Mouse (Mus musculus) activated CD4-positive, CD25-positive, alpha-beta regulatory T cell, adult 4 months (primary cell): ENCODE data around the gene Trim46. TPM values are rescaled to one million over a fixed set of nuclear protein-coding genes. Genes with fewer than 3 reads are reported as not detected.
A peak's percentile ranks its signal among the peaks of the same experiment; 100 is the strongest.
"Not testable (repeated sequence)": the region's sequence is repeated elsewhere in the genome, so short reads cannot be mapped to it uniquely, and the experiment has no call there.

Experiments used
- ATAC-seq: one replicate; pipeline ENCODE4 v1.8.0; 2017
- polyA plus RNA-seq, 2 experiments: library from polyadenylated mRNA; unstranded; fragments of 100-300 nt; shearing (Covaris generic); gene quantifications; one replicate each; pipeline ENCODE4 v1.2.1; 2017

The Trim46 gene
- polyA plus RNA-seq, 2 experiments from 2014 or later: 2.1 to 3.4 TPM

DNA sequence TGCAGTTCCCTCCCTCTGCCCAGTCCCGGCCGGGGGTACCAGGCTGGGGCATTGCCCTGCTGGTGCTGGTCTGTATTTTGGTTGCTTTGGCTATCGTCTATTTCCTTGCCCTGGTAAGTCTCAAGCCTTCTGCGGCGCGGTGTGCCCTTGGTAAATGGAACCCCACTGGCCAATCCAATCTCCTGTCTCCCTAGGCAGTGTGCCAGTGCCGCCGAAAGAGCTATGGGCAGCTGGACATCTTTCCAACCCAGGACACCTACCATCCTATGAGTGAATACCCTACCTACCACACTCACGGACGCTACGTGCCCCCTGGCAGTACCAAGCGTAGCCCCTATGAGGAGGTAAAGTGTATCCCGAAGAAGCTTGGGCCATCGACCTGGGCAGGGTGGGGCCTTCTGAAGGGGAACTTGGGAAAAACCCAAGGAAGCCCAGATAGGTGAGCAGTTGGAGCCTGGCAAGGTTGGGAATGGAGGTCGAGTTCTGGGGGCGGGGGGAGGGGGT, 14.3 kb downstream of the Trim46 start:
- ATAC-seq: no peak

DNA sequence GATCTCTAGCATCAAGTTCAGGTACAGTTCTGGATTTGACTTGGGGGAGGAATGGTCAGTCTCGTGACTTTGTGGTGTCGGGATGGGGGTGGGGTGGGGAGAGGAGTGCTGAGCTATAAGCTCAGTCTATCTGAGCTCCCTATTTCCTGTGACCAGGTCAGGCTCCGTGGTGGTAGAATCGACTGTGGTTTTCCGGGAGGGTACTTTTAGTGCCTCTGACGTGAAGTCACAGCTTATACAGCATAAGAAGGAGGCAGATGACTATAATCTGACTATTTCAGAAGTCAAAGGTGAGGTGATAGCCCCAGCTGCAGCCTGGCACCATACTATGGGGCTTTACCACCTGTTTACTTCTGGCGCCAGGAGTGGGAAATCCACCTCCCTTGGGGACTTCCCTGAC, 14.8 kb downstream of the Trim46 start:
- peak; percentile 56 for ATAC-seq

- ATAC-seq: no peak
Measured at GRCm38 (mm10) chr3:89230561-89230960, 15.5 kb downstream of the Trim46 start.

DNA sequence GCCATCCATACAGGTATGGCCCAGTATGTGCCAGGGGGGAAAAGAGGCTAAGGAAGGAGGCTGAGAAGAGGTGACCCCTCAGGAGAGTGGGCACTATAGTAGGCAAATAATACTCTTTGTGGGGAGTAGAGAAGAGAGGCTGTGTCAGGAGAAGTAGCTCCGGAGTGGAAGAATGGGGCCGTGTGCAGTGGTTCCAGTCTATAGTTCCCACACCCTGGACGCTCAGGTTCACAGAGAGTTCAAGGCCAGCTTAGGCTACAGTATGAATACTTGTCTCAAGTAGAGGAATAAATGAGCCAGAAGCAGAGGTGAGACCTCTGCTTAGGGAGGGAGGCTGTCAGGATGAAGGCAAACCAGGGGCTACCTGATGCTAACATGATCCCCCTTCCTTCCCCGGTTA, 16.8 kb downstream of the Trim46 start:
- ATAC-seq: no peak

DNA sequence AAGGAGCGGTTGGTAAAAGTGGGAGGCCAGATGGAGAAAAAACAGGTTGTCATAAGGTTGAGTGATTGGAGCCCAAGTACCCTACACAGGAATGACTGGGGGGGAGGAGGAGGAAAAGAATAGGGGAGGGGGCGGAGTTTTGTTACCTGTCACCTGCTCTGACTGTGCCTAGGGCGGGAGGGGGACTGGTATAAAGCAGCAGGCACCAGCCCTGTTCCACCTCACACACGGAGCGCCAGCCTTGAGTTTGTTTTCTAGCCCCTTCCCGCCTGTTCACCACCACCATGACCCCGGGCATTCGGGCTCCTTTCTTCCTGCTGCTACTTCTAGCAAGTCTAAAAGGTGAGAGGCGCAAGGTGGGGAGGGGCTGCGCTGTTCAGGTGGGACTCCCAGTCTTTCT, 17.3 kb downstream of the Trim46 start, which contains the start of gene Muc1:
TSS of gene Muc1 (plus strand) at position 222 of the 400 bp plus-strand sequence.
- no peak for ATAC-seq

GRCm38 (mm10) chr3:89228180-89228549, 17.9 kb downstream of the Trim46 start:
- peak; percentile 52 for ATAC-seq

DNA sequence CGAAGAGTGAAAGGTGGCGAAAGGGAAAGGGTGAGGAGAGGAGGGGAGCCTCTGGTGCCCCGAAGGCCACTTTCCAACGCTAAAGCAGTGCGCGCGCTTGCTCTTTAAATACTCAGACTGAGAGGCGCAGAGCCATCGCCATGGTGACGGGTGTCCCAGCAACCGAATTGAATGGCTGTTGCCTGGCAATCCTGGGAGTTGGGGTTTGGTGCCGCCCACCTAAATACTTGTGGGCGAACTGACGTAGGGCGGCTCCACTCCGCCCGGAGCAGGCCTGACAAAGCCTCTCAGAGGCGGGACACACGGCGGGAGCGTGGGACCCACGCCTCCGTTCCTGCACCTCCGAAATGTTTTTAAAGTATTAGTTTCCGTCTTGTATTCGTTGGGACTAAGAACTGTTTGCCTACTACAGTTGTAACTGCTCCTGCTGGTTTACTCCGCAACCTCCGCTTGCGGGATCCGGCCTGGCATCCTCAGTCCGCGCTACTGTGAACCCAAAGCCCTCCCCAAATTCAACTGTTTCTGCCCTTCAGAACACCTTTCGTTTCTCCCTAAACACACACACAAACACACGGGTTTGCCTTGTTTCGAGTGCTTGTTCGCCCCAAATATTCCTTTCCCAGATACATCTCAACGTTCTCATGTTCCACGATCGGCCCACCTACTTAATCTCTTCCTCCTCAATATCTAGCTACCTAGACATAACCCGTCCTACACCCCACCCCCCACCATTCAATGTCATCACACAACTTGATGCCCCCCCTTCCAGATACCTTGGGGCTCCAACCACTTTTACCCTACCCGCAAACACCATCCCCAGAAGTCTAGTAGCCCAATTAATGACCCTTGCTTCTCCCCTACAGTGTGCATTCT, 18.6 kb downstream of the Trim46 start:
- ATAC-seq: peak; percentile 62

- ATAC-seq: no peak
Measured at GRCm38 (mm10) chr3:89226900-89227299, 19.2 kb downstream of the Trim46 start, which contains the start of gene Mtx1. TSS of gene Mtx1 (minus strand) at chr3:89227088.

DNA sequence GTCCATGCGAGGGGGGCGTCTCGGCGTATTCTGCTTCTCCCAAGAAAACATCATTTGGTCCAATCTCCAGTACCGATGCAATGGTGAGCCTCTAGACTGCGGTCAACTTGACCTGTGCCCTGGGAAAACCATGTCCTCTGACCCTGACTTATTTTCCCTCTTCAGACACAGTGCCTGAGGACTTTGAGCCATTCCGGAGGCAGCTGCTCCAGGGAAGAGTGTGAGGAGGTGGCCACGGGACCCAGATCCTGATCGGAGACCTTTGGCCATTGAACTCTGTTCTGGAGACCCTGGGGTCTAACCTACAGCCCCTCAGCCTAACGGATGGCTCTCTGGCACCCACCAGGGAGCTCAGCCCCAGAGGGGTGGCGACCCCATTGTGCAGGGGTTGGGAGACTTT, 19.7 kb downstream of the Trim46 start:
- ATAC-seq: no peak

DNA sequence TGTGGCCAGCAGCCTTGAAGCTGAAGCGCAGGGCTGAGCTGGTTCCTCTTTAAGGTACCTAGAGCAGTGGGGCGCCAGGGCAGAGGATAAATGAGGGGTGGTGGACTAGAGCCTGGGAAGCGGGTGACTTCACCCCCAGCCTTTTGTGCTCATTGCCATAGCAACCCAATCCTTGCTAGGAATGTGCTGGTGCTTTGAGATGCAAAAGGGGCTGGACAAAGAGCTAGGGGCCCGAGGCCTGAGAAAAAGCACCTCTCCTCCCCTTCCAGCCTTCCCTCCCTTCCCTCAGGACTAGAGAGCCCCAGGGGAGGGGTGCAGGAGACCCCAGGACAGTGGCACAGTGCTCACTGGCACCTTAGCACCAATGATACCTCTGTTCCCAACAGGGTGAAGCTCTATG, 20.2 kb downstream of the Trim46 start:
- ATAC-seq: no peak

DNA sequence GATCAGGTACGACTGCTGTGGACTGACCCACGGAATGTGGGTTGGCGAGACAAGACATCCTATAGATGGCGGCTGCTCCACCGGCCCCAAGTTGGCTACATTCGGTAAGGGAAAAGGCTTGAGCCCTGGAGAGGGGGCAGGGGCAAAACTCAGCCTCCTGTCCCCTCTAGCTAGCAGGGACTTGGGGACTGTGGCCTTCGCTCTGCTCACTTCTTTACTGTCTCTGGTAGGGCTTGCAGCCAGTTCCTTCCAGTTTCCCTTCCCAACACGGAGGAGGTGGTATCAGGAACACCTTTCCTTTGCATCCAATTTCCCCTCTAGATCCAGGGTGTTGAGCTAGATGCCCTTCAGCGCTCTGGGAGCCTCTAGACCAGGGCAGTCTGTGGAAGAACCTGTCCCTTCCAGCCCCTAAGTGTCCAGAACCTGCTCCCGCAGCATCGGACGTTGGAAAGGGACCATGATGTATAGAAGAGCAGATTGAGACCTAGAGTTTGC, 20.7 kb downstream of the Trim46 start:
- no peak for ATAC-seq

DNA sequence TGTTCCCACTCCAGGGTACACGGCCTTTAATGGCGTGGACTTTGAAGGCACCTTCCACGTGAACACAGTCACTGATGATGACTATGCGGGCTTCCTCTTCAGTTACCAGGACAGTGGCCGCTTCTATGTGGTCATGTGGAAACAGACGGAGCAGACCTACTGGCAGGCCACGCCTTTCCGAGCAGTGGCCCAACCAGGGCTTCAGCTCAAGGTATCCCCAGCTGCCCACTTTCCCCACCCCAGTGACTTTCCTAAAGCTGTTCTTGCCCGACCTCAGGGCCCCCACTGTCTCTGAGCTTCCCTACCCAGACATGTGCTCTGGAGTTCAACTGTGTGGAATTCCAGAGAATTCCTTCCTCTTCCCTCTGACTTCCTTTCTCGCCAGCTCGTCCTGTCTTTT, 21.3 kb downstream of the Trim46 start:
- ATAC-seq: no peak

DNA sequence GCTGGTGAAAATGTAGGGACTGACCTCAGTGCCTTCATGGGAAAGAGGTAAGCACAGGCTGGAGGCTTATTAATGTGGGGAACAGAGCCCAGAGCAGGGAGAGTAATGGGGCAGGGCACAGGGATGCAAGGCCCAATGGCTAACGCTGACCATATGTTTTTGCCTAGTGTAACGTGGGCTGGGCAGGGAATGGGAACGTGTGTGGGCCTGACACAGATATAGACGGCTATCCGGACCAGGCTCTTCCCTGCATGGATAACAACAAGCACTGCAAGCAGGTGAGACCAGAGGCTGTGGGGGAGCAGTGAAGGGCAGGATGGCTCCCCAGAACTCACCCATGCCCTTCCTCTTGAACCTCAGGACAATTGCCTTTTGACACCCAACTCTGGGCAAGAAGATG, 24.9 kb downstream of the Trim46 start:
- ATAC-seq: no peak

- ATAC-seq: no peak
Measured at GRCm38 (mm10) chr3:89219546-89219945, 26.6 kb downstream of the Trim46 start.

DNA sequence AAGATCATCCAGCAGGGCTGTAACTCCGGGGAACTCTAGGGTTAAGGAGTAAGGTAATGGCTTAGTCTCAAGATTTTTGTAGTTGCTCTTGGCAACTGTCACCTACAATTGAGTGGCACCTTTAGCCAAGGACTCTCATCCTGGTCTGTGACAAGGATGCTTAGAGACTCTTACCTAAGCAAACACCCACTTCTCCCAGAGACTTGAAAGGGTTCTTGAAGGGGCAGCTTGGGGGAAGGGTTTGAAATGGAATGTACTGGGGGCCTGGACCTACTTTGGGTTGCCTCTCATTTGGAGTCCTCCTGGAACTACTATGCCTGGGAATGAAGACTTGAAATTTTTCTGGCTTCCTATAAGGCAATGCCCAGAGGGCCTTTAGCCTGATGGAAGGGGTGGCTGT, 27.8 kb downstream of the Trim46 start:
- ATAC-seq: no peak

- not testable (repeated sequence) for ATAC-seq
Measured at GRCm38 (mm10) chr3:89216407-89216806, 29.7 kb downstream of the Trim46 start.

DNA sequence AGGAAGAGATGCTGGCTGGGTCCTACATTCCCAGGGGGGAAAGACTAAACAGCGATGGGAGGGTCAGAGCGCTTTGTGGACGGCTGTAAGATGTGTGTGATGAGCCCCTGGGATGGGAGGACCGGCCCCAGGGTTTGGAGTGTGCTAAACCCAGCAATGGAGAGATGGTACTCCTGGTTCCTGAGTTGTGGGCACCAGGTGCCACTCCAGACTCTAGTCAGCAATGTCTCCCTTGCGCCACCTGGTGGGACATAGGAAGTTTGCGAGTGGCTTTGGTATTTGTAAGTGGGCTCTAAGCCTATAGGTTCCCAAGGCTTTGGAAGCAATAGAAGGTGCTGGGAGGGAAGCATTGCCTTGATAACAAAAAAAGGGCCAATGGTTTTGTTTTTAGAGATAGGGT, 30.3 kb downstream of the Trim46 start:
- peak; percentile 25 for ATAC-seq

GRCm38 (mm10) chr3:89214681-89215411, 31.3 kb downstream of the Trim46 start, which contains the start of gene Thbs3:
TSS of gene Thbs3 (plus strand) at chr3:89215180.
- ATAC-seq: peak; percentile 37

GRCm38 (mm10) chr3:89213803-89214530, 32.1 kb downstream of the Trim46 start:
- peak; percentile 87 for ATAC-seq

DNA sequence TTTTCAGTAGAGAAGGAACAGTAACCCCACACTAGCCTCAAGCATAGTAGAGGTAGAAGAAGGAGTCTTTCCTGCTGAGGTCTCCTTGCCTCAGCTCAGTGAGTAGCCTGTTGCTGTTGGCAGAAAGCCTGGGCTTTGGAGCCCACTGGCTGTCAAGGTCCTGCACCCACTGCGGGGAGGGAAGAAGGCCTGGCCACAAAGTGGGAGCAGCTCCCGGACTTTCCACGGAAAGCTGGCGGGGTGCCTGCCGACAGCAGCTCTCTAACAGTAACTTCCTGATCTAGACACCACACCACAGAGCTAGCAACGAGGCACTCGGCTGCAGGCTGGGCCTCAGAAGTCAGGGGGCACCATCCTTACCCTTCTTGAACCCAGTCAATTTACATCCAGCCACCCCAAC, 35.4 kb downstream of the Trim46 start:
- no peak for ATAC-seq

GRCm38 (mm10) chr3:89210162-89210561, 35.9 kb downstream of the Trim46 start:
- ATAC-seq: no peak

DNA sequence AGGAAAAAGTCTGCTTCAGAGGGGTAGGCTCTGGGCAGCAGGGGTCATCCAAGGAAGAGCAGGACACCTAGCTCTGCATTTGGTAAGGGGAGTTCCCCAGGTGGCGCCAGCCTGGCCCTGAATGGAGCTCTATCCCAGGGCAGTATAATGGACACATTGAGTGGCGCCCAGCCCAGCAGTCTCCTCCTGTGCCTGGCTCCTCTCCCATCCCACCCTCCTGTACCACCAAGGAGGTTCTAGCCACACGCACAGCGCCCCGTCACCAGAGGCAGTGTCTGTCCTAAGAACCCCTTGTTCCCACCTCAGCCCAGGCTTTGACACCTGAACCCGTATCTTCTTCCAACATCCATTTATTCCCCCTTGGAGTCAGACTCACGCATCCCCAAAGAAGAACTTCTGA, 36.4 kb downstream of the Trim46 start:
- no peak for ATAC-seq

DNA sequence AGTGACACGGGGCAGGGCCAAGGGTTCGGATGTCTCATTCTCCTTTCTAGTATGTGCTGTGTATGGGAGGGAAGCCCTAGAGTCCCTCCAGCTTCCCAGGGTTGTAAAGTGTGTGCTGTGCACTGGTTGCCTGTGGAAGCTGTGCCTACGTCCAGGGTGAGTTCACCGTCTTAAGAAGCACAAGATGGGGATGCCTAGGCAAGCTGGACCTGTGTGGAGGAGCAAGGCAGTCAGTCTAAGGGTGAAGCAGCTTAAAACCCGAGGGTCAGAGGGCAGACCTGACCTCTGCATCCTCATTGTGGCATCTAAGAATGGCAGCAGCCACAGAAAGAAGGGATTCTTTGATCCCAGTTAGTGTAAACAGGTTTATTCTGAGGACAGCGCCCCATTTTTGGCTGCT, 37.4 kb downstream of the Trim46 start:
- ATAC-seq: no peak
